Mouse (Mus musculus): Measurements from ENCODE around the gene Cd93.

Gene Cd93

DNA sequence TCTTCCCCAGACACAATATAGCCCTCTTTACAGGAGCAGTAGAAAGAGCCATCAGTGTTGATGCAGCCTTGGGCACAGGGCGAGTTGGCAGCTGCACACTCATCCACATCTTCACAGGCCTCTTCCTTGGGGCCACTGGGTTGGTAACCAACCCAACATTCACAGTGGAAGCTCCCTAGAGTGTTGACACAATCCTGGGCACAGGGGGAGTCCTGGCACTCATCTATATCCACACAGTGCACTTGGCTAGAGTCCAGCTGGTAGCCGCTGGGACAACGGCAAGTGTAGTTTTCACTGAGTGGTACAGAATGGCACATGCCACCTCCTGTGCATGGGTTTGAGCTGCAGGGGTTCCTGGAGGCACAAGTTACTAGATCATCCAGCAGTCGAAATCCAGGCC, 1.2 kb downstream of the Cd93 start:
- no peak for DNase-seq (ENCODE audit: low spot score in 2 of 2)

DNA sequence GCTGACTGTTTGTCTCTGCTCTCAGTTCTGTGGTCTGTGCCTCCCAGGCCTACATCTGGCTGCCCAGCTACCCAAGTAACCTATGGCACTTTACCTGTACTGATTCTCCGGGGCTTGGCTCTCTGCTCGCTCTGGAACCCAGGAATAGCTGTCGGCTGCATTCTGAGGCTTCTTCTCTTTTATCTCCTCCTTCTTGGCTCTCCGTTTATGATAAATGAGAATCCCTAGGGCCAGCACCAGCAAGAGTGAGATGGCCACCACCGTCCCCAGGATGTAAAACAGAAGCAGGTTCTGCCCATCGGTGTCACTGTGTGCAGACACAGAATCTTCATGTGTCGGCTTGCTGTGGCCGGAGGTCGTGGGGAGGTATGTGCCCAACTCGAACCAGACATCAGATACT, 1.9 kb downstream of the Cd93 start:
- no peak for DNase-seq (ENCODE audit: low spot score in 2 of 2)

DNA sequence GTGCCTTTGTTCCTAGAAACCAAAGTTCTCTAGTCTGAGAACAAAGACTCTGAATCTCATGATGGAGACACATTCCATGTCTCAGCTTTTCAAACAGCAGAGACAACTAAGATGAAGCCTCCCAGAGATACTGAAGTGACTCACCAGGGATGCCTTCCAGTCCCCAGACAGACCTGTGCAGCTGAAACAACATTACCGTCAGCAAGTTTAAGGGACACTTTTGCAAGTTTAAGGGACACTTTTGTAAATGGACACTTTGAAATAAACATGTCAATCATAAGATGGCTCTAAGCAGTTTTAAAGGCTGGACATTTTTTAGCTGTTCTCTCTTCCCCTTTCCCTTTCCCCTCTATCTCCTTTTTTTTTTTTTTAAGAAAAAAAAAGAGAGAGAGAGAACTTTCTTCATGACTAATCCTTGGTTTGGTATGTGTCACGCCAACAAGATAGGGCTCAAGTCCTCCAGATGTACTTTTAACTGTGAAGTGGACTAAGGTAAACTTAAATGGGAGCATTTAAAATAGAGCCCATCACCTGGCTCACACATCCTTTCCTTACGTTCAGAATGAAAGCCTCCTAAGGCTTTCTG, 3.6 kb downstream of the Cd93 start:
- DNase-seq (ENCODE audit: low spot score in 2 of 2), result no peak

DNA sequence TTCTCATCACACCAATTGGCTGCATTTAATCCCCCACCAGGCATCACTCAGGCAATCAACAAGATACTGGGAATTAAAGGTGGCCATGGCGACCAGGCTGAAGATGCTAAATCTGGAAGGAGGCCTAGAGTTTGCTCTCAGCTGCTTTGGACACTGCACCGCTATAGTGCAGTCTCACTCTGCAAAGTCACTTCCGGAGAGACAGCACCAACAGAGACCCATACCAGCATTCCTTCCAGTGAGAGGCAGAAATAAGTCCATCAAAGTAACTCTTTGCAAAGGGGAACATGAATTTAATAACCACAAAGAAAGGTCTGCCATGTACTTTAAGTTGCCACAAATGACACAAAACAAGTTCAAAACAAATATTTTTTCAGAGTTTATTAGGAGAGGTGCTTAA, 7.1 kb downstream of the Cd93 start:
- no peak for DNase-seq (ENCODE audit: low spot score in 2 of 2)

DNA sequence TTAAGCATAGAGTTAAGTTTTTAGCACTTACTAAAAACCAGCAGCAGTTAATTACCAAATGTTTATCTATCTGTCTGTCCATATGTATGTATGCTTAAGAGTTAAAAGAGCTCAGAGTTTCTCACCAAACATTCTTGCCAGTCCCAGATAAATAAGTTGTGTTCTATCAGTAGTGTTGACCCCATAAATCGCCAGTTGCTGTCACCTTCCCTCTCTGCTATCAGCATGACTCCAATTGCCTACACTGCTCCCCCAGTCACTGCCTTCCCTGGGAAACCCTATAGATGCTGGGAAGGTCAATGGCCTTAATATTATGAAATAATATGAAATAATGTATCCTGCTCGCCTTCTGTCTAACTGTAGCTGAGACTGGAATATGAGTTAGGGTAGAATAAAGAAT, 11.0 kb downstream of the Cd93 start:
- no peak for DNase-seq (ENCODE audit: low spot score in 2 of 2)

DNA sequence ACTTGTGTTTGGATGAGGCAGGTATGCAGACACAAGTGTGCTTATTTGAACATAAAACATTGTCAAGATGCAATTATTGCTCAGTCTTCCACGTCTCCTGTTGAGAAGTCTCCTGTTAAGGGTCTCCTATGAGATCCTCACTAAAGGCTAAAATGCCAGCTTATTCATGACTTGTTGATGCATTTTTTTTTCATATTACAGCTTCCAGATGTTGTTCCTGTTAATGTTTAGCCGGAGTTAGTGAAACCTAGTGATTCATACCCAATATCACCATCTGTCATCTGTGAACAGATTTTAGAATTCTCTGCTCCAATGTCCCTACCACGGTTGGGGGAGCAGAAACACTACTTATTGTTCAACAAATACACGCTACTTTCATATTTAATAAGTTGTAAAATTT, 12.4 kb downstream of the Cd93 start:
- no peak for DNase-seq (ENCODE audit: low spot score in 2 of 2)

DNA sequence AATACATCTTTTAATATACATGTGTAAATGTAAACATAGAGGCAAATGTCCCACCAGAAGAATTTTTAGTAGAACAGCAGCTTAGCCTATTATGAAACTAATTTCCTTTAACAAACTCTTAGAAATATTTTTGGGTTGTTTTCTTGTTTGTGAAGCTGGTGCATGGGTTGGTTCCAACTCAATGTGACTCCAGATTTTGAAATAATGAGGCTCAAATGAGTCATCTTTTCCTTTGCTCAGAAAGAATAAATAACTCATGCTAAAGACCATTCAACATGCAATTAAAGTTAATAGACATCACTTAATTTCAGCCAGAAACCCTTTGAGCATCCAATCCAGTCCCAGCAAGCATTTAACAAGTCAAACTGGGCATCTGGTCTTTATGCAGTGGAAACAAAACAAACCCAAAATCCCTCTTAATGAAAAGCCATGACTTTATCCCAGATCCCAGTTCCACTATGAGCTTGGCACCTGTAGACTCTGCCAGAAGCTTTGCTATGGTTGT, 14.3 kb downstream of the Cd93 start:
- no peak for DNase-seq (ENCODE audit: low spot score in 2 of 2)

DNA sequence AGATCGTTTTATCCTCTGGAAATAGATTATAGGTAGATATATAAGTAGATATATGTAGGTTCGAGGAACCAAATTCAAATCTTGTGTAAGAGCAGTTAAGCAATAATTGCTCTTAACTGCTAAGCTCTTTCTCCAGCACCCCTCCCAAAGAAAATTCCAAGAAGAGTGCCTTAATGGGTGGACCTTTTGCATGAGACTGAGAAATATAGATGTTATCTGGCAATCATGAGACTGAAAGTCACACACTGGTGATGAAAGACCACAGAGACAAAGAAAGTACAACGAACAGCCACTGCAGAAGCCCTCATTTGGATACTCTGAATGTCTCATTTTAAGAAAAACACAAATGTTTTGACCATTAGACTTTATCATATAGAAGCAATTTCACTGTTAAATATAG, 14.8 kb downstream of the Cd93 start:
- DNase-seq (ENCODE audit: low spot score in 2 of 2), result no peak

DNA sequence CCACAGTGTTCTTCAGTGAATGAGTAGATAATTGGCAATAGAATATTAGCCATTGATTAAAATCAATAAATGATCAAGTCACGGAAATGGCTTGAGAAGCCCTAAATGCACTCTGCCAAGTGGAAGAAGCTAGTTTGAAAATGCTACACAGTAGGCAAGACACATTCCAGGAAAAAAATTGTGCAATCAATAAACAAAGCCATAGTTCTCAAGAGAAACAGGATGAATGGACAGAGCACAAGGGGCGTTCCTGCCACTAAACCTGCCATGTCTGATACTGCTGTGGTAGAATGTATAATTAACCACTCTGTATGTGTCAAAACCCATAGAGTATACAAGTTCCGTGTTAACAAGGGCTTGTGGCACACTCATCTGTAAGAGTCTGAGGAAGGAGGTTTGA, 15.8 kb downstream of the Cd93 start:
- DNase-seq (ENCODE audit: low spot score in 2 of 2), result no peak

DNA sequence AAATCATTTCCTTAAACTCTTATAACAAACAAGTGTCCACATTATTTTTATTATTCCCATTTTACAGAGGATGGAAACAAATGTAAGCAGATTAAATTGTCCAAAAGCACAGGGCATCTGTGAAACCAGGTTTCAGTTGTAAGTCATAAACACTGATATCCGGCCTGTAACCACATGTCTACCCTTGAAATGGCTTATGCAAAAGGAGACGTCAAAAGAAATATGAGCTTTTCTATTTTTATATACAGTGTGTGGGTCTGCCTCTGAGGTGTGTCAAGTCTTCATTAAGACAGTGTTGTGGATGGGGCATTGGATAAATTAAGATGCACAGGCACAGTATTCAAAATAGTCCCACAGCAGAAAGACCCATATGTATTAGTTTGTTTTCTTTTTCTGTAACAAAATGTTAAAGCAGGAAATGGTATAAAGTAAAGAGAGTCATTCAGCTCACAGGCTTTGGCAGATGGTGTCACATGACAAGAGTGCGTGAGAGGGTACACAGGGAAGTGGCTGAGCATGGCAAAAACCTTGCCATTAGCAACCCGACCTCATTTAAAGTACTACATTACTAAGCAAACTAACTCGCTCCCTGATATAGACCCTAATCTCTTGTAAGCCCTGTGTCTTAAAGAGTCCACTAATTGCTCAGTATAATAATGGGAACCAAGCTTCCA, 17.5 kb downstream of the Cd93 start:
- DNase-seq (ENCODE audit: low spot score in 2 of 2), result no peak

DNA sequence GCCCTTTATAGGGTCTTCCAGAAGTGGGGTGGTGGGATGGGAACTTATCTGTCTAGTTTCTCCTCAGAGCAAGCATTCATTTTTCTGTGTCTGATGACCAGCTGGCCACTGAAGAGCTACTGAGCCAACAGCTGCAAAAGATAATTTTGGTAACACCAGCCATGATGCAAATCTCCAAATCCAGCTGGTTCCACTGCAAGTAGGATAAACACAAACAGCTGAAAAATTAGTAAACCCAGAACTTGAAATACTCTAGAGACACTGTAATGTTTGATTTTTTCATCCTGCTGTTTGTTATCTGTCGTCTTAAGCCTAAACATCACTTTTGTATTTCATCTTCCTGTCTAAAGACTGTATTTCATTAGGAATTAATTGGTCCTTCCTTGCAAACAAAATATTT, 21.7 kb downstream of the Cd93 start:
- no peak for DNase-seq (ENCODE audit: low spot score in 2 of 2)

DNA sequence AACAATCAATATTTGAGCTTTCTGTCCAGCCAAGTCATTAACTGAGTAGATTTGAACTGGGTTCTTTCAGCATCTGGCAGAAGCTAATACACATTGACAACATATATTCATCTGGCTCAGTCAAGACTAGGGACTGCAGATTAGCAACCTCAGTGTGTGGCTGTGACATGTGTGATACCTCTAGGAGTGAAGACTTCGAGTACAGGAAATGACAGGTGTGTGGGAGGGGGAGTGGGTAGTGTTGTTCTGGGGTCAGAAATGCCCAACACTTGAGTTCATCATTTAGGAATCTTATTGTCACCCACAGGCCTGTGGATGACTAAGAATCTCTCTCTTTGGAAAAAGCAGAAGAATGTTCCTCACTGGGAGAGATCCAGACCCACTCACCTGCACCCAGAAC, 22.3 kb downstream of the Cd93 start:
- DNase-seq (ENCODE audit: low spot score in 2 of 2), result no peak

DNA sequence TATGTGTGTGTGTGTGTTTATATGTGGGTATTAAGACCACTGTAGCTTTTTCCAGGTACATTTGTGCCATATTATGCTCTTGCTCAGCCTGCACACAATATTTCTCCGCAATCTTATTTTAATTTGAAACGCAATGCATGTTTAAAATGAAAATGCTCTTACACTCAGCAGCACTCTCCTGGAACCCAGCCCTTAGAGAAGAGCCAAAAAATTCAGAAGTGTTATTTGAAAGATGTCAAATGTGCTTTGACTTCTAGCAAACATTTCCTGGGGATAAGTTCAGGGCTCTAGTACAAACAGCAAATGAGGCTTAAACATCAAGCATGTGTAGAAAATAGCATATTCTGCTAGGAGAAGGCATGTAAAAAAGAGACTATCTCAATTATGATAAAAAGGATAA, 23.6 kb downstream of the Cd93 start:
- DNase-seq (ENCODE audit: low spot score in 2 of 2), result no peak

DNA sequence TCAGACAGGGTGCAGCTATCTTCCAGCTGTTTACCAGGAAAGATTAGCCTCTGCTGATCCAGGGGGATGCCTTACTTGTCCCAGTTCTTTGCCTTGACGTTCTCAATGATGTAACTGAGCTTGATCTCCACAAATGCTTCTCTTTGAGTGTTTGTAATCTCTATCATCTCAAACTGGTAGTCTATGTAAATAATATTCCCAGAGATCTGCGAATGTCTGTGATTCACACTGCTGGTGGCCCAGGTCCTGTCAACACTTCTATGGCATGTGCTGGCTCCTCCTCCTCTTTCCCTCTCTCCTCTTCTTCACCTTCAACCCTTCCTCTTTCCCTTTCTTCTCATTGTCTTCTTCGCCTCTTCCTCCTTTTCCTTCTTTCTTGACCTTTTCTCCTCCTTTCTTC, 24.2 kb downstream of the Cd93 start:
- no peak for DNase-seq (ENCODE audit: low spot score in 2 of 2)

DNA sequence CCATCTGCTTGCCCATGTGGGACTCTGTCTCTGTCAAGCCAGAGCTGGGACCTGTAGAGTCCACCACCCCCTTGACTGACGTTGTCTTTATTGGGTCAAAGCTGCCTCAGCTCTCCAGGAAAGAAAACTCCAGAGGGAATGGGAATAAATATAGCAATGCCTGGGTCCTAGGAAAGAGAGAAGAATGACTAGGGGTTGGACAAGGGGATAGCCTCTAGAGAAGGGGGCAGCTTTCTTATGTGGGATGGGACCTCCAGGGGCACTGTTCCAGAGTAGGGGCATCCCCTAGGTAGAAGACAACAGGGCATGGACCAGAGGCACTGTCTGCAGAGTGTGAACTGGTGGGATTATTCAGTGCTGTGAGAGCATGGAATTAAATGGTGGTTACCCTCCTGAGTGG, 33.5 kb downstream of the Cd93 start:
- DNase-seq (ENCODE audit: low spot score in 2 of 2), result no peak

DNA sequence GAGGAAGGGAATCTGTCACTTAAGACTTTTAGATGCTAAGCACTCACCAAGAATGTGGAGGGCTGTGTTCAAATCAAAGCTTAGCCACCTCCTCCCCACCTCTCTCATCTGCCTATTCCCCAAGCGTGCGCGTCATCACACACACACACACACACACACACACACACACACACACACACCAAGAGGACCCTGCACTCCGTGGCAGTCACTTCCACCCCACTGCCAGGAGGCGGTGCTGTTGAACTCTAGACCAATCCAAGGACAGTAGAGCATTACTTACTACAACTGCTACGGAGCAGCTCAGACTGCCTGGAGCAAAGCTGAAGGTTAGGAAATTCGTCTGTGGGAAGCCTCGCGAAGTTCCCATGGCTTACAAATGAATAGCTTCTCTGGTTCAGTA, 34.2 kb downstream of the Cd93 start:
- DNase-seq (ENCODE audit: low spot score in 2 of 2), result peak; percentile 78 to 85

DNA sequence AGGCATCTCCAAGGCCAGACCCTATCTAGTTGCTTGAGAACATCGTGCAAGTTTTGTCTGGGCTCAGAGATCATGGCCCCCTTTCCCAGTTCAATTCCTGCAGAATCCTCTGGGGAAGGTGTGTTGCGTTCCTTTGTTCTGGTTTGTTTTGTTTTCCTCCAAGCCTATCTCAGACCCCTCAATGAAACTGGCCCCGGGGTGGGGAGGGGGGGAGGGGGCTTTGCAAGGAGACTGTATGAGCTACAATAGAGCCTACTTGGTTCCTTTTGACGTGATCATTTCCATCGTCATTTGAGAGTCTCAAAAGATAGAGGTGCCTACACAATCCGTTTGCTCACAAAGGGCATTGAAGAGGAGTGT, 34.6 kb downstream of the Cd93 start:
- no peak for DNase-seq (ENCODE audit: low spot score in 2 of 2)

DNA sequence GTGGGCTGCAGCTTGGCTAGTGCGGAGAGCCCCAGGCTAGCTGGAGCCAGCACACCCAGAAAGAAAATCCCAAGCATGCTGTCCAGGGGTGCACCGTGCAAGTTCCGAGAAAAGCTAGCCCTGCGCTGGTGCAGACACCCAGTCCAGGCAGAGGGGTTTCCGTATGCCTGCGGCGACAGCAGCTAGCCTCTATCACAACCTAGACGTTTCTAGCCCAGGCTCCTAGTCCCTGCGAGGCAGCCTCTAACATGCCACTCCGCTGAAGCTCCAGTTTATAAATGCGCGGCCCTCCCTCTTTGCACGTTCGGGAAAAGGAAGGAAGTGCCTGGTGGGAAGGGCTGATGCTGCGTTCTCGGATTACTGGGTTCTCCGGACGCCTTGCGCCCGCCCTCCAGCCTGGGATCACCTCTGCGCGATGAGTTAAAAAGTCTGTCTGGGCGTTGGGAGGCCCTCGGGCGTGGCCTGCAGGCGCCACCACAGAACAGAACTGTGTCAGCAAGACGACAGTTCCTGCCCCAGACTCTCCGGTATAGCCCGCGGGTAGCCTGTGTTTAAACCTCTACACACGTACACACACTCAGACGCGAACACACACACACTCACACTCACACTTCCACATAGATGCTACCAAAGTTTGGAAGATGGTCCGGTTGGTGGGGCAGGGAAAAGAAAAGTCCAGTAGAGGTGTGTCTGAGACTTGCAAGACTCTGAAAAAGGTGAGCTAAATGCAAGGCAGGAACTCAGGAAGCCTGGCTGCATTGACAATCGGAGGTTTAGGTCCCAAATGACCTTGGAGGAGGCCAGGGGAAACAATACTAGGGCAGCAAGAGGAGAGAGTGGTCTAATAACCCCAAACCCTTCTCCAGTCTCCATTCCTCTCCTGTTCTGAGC, 35.2 kb downstream of the Cd93 start, which contains the start of gene Thbd:
Thbd (minus strand) TSS at position 319 of the 891 bp plus-strand sequence.
- DNase-seq (ENCODE audit: low spot score in 2 of 2), result peak in 1 of 2 experiments; percentile 7

DNA sequence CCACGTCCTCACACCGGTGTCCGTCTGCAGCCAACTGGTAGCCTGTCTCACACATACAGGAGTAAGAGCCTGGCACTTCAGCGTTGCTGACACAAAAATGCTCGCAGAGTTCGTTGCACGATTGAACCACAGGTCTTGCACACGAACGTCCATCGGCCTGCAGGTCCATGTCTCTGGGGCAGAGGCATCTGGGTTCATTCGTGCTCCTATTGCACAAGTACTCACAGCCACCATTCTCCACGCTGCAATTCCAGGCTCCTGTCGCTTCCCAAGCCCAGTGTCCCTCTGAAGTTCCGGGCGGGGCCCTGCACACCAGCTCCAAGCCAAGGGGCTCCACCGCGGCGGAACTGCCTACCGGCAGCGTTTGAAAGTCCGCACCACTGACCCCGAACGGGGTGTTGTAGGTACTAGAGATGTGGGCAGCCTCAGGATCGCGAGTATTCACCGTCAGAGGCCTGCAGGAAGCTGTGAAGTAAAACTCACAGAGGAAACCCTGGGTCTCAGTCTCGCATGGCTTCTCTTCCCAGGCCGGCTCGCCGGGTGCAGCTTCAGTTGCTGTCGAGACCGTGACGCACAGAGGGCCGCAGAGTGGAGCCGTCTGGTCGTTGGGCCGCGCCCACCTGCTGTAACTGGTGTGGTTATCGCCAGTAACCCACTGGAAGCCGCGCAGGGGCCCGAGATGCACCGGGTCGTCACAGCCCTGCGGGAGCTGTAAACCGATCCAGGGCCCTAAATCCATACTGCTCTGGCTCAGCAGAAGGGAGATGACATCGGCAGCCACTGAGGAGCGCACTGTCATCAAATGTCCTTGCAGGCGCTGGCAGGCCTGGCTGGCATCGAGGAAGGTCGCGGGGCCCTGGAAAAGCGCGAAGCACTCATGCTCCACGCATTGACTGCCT, 36.1 kb downstream of the Cd93 start:
- DNase-seq (ENCODE audit: low spot score in 2 of 2), result no peak

DNA sequence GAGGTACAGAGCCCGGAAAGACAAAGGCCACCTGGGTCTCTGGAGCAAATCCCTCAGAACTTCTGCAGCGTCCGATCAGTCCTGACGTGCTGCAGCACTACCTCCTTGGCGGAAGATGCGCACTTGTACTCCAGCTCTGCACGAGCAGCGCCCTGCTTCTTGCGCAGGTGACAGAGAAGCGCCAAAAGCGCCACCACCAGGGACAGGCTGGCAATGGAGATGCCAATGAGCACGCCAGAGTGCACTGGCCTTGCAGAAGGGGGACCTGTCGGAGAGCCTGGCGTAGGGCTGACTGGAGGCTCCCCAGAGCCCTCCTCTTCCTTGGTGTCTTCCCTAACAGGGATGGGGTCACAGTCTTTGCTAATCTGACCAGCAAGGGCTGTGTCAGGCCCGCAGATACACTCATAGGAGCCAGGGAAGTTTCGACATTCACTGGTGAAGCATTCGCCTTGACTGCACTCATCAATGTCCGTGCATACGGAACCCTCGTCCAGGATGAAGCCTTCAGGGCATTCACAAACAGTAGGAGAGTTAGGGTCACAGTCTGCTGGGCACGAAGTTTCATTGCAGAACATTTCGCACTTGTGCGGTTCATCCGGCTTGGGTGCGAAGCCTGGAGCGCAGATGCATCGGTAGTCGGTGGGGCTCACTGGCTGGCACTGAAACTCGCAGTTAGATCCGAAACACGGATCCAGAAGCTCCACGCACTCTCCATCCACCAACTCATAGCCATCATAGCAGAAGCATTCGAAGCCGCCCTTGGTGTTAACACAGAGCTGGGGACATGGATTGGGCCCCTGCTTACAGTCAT, 37.0 kb downstream of the Cd93 start:
- peak in 1 of 2 experiments; percentile 26 for DNase-seq (ENCODE audit: low spot score in 2 of 2)

DNA sequence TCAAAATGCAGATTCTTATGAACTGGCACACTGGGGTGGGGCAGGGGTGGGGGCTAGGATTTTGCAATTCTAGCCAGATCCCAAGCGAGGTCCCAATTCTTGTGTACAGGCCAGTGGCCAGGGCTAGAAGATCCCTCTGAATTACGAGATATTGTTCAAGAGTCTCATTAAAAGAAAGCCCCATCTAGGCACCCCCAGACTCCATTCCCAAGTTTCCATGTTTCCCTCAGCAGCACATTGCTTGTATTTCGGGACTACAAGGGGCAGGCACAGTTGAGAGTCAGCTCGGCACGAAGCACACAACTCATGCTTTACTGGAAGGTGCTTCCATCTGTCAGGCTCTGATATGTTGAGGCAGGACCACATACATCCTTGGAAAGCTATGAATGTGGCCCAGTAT, 38.5 kb downstream of the Cd93 start:
- DNase-seq (ENCODE audit: low spot score in 2 of 2), result no peak
